Mouse (Mus musculus) fibroblast of lung, adult 2 months (primary cell): ENCODE data around the gene C2cd3.

Source experiments
- DNase-seq: peaks from one replicate; pipeline ENCODE4 v3.0.0-alpha.2; 2011; ENCODE audit warnings: low read depth

Gene C2cd3

DNA sequence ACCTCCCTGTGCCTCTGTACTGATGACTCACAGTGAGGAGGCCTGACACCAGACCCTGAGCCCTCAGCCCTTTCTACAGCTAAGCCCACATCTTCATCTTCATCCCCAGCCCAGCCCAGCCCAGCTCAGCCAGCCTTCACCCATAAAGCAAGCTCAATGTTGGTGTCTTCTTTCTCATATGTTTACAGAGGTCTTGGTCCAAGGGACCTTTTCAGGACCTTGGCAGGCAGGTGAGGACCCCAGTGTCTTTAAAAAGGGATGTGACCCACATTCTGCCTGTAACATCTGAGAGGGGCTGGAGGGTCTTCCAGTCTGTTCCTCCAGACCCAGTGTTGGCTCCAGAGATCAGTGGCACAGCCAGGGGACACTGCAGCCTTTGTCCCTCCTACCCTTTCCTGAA lies 127.4 kb downstream of the C2cd3 start:
- no peak for DNase-seq

DNA sequence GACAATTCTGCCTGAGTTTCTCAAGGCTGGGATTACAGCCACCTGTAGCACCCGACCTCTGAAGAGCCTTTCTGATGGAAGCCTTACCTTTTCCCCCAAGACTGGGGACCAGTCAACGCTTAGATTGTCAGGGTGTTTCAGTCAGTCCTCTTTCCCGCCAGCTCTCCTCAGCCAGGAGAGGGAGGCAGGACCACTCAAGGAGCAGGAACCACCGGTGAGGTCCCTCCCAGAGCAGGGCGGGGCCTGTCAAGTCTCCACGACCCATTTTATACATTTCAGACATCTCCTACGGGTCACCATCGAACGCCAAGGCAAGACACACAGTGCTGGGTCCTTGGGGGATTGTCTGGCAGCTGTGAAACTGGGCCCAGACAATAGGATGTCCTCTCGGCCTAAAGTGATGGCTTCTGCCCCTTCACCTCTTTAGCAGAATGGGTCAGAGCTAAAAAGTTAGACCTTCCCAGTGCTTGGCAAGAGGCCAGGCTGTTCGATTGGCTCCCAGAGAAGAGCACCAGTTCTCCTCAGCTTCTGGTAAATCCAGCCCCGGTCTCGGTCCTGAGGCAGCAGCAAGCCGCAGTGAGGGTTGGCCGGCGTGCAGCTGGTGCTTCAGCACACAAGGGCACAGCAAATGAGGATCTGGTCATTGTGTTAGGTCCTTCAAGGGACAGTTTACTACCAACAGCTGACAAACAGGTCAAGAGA lies 128.4 kb downstream of the C2cd3 start:
- DNase-seq: no peak

DNA sequence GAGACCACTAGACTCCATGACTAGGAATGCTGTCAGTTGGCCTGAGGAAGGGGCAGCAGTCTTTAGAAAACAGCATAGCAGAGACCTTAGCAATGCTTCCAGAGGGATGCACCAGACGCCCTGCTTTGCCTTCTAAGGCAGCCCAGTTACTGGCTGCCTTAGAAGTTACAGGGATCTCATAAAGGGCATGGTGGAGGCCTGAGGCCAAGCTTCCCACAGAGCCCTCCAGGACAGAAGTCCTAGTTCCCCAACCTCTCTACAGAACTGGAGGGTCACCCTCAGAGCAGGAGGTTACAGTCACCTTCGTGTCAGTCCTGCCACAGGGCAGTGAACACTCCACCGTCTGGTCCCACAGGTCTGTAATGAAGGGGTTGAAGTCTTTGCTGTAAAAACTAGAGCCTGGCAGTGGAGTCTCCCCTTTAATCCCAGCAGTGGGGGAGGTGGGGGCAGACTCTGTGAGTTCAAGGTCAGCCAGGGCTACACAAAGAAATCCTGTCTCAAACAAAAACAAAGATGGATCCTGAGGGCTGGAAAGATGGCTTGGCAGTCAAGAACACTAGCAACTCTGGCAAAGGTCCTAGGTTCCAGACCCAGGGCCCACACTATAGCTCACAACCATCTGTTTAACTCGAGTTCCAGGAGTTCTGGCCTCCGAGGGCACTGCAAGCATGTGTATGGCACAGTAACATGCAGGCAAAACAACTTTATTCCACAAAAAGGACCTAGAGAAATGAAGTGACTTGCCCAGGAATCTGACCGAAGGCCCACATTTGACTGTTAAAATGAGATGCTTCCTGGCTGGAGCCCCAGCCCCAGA lies 129.2 kb downstream of the C2cd3 start:
- no peak for DNase-seq

DNA sequence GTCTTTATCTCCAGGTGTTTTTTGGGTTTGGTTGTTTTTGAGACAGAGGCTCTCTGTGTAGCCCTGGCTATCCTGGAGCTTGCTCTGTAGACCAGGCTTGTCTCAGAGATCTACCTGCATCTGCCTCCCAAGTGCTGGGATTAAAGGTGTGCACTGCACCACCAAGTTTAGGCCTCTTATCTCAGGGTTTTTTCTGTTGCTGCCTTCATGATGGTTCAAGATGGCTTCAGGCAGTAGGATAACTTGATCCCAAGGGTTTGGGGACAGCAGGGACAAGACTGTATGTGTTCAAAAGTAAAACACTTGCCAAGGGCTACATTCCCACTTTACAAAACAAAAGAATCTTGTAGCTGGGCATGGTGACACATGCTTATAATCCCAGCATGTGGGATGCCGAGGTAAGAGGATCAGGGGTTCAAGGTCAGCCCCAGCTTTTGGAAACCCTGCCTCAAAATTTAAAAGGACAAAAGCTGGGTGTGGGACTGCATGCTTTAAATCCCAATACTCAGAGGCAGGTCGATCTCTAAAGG lies 129.9 kb downstream of the C2cd3 start:
- no peak for DNase-seq

DNA sequence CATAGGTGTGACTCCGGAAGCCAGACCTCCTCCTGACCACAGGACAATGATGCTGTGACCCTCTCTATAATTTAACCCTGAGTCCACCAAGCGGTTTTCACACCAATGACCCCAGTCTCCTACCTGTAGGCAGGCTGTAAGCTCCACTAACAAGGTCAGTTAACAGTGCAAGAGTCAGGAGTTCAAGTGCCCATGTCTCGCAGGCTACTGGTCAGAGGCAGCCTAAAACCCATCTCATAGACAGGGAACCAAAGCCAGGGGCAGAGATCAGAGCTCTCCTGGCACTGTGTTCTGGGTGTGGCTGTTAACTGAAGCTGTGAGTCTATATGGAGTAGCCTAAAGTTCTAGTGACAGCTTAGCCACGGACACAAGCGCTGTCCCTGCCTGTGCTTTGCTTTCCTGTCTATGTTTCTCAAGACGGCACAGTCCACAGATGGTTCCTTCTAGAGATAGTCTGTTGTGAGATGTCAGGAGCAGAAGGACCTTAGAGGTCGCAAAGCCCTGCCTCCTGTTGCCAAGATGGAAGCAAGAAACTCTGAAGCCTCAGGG lies 130.4 kb downstream of the C2cd3 start:
- no peak for DNase-seq

DNA sequence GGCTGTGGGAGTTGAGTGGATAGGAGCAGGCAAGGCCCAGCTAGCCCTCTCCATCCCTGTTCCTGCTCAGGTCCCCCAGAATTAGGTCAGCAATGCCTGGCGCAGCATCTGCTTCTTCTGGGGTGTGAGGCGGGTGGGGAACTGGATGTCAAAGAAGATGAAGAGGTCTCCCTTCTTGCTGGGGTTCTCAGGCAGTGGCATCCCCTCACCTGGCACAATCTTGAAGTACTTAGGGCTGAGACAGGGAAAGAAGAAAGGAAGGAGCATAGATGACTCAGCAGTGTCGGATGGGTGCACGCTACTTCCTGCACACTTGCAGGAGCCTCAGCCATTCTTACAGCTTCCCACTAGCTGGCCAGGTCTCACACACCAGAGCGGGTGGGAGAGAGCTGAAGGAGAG lies 131.0 kb downstream of the C2cd3 start:
- no peak for DNase-seq

DNA sequence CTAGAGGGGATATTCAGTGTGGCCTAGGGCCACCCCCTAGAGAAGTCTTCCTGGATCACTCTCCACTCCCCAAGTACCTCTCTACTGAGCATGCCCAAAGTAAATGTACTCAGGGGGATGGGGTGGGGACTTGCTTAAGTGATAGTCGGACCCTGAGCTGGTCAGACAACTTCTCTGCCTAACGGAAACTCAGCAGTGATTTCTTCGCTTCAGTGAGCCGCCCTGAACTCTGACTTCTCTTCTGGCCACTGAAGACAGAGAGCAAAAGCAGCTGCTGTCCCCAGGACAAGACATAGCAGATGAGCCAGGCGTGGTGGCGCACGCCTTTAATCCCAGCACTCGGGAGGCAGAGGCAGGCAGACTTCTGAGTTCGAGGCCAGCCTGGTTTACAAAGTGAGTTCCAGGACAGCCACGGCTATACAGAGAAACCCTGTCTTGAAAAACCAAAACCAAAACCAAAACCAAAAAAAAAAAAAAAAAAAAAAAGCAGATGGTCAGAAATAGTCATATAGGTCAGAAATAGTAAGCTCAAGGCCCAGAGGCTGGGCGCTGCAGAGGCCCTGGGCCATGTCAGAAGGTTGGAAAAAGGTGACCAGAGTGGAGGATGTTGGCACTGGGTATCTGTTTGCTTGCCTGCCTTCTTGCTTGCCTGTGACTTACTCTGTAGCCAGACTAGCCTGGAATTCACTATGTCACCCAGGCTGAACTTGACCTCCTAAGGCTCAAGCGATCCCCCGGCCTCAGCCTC lies 132.9 kb downstream of the C2cd3 start:
- DNase-seq: no peak

DNA sequence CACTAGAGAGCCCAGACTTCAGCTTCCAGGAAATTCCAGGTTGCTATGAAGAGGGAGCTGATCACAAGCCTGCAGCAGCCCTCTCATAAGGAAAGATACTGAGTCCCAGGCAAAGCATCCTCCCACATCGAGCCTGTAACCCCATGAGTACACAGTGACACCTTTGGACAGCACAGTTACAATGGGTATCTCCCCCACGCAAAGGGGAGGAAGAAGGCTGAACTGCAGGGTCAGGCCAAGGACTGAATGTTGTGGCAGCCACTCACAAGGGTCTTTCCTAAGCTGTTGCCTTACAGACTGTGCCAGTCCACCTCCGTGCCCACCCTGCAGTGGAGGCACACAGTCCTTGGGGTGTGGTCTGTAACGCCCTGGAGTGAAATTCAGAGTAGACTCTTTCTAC lies 134.5 kb downstream of the C2cd3 start:
- no peak for DNase-seq

DNA sequence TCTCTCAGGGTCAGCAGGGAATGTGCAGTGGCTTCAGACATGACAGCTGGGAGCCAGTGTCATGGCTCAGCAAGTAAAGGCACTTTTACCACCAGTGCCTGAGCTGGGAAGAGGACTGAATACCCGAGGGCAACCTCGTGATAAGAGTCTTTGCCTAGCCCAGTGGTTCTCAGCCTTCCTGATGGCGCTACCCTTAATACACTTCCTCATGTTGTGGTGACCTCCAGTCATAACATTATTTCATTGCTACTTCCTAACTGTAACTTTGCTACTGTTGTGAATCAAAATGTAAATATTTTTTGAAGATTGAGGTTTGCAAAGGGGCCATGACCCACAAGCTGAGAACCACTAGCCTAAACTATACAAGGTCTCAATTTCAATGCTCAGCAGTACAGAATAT lies 136.6 kb downstream of the C2cd3 start:
- no peak for DNase-seq

DNA sequence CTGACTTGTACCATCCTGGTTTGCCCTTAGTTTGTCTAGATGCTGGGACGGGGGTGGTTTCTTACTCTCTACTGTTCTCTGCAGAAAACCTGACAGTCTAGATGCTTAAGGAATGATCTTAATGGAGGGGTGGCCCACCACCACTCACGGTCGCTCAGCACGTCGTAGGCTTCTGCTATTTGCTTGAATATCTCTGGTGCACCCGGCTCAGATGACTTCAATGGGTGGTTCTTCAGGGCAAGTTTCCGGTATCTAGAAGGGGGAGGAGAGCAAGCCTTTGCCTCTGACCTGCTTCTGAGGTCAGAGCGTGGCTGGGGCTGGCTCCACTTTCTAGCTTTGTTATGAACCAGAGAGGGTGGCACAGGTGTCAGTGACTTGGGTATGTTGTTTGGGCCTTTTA lies 139.6 kb downstream of the C2cd3 start:
- no peak for DNase-seq

DNA sequence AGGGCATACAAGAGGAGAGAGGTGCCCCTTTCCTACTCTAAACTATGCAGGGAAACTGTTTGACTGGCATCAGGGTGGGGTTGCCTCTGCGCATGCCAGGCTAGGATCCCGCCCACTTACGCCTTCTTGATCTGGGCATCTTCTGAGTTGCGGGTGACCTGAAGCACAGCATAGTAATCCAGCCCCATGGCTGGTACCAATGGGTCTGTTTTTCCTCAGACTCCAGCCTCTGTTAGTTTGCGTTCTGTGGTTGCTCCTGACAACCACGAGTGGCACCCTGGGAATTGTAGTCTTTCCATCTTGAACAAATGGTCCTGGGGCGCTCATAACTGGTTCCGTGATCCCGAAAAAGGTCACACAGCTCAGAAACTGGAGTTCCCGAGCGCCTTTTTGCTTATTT lies 142.5 kb downstream of the C2cd3 start, which contains the start of gene Dnajb13:
TSS of gene Dnajb13 (minus strand) at position 388 of the 400 bp plus-strand sequence.
- no peak for DNase-seq
